Mouse (Mus musculus): ENCODE results near the gene Gm5741.

GRCm38 (mm10) chr8:85057367-85057766 is 10.4 kb downstream of the Gm5741 start:
- TF ChIP-seq CTCF (IDR thresholded peaks at IDR 0.05) (no peak), EP300 (IDR thresholded peaks at IDR 0.05; ENCODE audit: insufficient read depth, low read depth, low read length) (no peak), POLR2A (IDR thresholded peaks at IDR 0.05; ENCODE audit: insufficient read depth, low read depth, low read length) (no peak)
